Mouse (Mus musculus) ovary, postnatal 36 days (tissue): ENCODE measurements around the gene Rnf149.
"Not testable (repeated sequence)": the region's sequence is repeated elsewhere in the genome, so short reads cannot be mapped to it uniquely, and the experiment has no call there.

Source experiments
- DNase-seq: peaks from one replicate; pipeline ENCODE4 v3.0.0; 2022; ENCODE audit warnings: low spot score, mixed read lengths

Rnf149 gene

DNA sequence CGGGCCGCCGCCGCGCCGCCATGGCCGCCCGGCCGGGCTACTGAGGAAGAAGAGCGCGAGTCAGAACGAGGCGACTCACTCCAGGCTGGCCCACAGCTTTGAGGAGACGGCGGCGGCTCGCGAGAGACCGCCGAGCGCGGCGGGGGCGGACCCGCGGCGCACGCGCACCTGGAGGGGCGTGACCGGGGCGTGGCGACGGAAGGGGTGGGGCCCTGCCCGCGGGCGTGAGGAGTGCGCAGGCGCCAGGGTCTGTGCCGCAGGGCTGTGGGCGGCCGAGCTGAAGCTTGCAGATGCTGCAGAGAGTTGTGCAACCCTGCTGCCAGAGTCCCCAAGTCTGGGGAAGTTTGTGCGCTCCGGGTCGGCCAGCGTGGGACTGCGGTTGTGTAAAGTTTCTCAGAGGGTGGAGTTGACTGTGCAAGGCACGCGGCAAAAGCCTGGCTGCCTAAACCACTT, at the start of gene Rnf149:
Gene Rnf149 (minus strand): TSS at position 153 of the 453 bp plus-strand sequence.
- peak; percentile 99 for DNase-seq

DNA sequence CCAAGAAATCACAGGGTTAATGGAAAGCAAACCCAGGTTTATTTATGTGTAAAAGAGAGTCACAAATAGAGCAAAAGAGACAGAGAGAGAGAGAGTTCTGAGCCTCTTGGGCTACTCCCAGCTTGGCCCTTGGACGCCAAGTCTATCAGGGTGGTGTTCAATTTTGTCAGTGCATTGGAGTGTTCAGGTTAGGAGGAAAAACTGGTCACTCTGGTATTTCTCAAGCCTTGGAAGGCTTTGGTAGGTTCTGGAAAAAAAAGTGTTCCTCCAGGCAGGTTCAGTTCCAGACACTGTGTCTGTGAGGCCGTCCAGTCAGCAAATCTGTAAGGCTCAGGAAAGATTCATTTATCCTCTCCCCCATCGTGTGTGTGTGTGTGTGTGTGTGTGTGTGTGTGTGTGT, 48.3 kb upstream of the Rnf149 start:
- DNase-seq: no peak

DNA sequence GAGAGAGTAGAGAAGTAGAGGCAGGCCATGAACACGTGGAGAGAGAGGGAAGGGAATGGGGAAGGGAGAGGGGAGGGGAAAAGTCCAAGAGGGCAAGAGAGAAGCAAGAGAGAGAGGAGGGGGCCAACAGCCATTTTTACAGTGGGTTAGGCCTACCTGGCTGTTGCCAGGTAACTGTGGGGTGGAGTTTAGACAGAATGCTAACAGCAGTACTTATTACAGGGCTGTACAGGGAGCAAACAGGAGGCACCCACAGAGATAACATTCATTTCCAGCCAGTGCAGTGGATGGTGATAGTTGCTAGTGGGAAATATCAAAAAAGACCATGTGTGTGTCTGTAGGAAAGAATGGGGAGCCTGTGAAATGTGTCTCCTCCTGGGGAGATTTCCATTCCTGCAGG, 46.5 kb upstream of the Rnf149 start:
- no peak for DNase-seq

DNA sequence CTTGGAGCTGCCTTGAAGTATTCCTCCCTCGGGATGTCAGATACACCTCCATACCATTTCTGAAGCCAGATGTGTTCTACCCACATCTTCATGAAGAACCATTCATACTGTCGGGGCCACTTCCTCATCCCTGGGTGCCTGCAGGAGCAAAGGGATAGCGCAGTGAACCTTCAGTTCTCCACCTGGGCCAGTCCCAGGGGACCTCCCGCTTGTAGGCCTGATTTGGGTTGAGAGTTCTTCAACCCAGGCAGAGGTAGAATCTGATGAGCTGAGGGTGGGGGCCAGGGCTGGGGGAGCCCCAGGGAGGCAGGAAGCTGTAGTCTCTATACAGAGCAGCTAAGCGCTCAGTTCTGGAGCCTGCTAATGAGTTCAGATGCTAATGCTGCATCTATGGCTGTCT, 45.9 kb upstream of the Rnf149 start:
- no peak for DNase-seq

DNA sequence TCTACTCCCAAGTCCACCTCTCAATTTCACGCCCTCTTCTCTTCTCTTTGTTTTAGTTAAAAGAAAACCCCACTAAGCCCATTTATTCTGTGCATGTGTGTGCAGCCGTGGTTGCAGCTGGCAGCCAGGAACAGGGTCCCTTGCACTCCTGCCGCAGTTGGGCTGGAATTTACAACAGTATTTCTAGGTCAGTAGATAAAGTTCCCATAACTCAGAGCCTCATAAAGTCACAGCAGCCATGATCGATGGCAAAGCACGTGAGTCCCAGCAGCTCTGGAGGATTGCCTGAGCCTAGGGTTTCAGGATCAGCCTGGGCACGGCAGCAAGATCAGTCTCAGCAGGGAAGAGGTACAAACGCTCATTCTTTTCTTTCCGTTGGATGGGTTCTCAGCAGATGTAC, 41.3 kb upstream of the Rnf149 start:
- DNase-seq: no peak

DNA sequence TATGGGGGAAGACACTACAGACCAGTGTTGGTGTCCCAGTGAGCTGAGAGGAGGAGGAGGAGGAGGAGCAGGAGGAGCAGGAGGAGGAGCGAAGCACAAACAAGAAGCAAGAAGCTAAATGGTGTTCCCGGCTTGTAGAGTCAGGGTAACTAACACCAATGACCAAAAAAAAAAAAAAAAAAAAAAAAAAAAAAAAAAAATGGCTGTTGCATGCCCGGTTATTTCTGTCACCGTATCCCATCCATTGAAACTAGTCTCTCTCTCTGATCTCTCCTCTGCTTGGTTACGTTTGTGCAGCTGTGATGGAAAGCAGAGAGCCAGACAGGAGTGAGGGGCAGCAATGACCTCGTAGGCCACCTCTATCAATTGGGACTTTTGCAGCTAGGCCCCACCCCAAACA, 38.3 kb upstream of the Rnf149 start:
- DNase-seq: no peak

DNA sequence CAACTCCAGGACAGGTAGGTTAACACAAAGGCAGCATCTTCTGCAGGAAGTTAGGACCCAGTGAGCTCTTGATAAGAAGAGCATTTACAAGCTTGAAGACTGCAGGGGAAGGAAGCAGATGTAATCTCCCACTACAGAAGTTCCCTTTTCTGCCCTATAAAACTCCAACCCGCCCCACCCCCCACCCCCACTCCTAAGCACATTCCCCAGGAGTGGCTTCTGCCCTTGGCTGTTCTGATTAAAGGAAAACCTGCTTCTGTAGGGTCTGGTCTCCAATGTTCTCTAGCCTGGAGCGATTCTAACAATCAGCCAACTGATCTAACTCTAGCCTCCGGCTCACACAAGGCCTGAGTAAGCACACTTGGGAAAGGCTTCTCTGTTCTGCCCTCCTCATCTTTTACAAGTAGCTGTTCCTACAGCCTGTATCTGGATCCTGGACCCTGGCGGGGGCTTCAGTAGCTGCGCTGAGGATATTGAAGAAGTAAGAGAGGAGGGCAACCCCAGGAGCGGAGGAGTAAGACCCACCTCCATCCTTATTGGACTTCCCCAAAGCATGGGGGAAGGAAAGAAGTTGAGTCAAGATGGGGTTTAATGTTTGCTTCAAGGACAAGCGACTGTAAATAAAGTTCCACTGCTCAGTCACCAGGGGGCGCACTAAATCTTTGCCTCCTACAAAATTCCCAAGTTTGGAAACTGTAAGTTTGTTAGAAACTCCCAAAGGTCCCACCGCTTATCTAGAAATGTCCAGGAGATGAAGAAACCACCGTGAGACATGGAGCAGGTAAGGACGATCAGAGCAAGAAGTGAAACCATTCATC, 37.5 kb upstream of the Rnf149 start:
- DNase-seq: peak; percentile 33

DNA sequence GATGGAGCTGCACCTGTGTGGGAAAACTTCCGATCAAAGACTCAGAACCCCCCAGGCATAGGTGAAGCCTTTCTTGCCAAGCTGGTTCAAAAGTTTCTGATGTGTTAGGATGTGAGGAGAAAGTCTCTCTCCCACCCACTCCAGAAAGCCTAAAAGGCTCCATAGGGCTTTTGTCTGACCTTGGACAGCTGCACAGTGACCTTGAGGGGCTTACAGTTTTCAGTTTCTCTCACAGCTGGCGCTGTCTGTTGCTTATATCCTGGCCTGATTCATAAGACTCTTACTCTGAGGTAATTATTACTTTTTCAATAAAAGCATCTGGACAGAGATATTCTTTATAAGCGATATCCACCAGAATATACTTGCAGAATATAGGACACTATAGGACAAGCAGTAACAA, 35.9 kb upstream of the Rnf149 start:
- no peak for DNase-seq

DNA sequence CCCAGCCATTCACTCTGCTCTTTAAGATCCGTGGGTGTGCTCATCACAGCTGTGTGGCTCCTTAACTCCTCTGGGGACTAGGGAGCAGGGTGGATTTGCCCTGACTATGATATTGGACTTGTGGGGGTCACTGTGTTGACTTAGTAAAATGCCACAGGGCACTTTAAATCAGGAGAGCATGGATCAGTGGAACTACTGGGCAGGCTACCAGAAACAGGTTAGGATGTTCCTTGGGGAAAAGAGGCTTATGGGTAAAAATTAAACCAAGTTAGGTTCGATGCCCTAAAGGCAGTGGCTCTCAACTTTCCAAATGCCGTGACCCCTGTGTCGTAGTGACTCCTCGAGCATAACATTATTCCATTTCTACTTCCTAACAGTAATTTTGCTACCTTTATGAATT, 35.3 kb upstream of the Rnf149 start:
- DNase-seq: no peak

DNA sequence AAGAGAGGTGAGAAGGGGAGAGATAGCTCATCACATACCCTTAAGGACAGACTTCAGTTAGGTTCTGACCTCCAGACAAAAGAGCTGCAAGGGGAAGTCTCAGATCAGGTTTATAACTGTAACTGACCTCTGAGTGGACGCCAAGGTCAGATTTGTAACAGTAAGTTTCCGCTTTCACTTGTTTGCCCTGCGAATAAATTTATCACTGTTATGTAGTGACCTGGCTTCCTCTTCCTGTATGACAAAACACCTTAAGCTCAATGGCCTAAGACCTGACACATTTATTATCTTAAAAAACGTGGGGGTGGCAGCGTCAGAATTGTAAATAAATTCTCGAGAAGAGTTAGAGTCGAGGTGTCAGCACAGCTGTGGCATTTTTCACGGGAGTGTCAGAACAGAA, 31.3 kb upstream of the Rnf149 start:
- no peak for DNase-seq

DNA sequence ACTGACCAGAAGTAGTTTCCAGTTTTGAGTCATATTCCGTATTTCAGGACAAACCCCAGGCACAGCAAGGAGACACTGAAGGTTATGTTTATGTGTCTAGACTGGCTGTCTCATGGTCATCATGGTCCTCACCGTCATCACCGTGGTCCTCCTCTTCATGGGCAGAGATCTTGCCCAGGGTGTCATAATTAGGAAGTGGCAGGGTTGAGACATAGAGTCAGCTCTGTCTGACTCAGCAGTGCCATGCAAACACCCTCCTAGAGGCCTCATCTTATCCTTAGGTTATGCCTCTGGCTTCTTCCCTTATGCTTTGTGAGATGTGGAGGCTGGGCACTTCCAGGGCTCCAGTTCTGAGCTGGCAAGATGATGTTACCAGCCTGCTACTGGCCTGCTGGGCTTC, 25.3 kb upstream of the Rnf149 start:
- DNase-seq: no peak

DNA sequence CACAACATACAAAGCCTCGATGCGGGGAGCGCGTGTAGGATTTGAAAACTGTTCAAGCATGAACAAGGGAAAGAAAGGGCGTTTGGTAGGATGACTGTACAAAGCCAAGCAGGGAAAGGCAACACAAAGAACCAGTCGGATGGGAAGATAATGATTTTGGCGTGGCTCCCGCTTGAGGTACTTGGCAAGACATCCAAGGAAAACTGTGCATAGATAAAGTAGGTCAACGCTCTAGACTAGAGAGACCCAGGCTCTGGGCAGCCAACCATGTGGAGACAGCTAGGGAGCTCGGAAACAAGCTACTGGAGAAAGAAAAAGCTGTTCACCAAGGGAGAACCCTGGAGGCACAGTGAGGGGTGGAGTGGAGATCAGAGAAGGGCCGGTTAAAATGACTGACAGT, 21.5 kb upstream of the Rnf149 start:
- peak; percentile 51 for DNase-seq

DNA sequence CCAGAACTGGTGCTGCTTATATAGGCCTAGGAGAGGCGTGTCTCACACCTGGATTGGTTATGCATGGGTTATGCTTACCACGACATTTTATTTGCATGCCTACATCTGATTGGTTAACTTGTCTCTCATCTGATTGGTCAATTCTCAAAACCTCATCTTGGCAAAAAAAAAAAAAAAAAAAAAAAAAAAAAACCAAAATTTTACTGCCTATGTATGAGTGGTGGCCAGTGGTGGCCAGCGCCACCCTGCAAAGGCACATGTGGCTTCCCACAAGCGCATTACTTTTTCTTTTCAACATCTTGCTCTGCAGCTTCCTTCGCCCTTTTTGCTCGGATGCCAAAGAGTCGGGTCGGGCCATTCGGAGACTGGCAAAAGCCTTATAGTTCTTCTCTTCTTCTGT, 19.9 kb upstream of the Rnf149 start:
- not testable (repeated sequence) for DNase-seq

DNA sequence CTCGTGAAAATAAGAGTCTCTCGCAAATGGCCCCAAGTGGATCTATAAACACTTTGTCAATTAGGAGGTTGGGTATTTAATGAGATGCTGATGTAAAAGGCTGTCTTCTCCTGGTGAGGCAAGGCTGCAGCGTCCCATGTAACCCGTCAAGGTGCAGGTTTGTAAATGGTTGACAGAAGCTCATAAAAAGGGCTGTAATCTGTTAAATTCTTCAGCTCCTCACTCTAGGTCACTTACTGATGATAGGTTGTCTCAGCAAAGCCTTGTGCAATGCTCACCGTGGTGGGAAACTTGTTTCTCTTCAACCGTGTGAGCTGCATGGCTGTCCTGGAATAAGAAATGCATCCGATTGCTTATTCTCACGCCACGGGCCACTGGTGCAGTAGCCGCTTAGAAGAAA, 16.6 kb upstream of the Rnf149 start:
- no peak for DNase-seq

DNA sequence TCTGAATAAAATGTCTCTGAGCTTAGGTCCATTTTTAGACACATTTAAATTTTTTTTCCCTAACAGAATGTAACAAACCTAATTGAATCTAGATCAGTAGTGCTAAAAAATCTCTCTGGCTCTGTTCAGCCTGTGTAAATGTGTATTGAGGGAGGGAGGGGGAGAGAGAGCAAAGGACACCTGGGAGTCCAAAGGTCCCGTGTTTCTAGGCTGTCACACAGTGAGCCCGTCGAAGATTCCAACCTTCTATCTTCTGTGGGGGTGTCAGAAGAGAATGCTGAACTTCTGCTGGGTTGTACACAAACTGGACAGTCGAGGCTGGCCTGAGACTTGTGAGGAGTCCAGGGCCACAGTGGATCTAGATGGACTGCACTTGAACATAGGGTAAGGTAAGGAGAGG, 14.9 kb upstream of the Rnf149 start:
- DNase-seq: no peak

DNA sequence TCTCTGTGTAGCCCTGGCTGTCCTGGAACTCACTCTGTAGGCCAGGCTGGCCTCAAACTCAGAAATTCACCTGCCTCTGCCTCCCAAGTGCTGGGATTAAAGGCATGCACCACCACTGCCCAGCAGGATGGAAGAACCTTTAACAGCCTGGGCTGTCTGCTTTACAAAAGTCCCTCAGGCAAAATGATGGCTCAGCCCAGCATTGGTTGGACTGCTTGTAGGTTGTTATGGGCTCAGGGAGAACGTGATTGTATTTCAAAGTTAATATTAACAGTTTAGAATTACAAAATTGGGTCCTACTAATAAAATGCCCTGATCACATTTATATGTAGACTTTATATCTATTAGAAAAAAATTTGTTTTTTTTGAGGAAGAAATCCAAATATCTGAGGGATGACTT, 14.4 kb upstream of the Rnf149 start:
- DNase-seq: not testable (repeated sequence)

DNA sequence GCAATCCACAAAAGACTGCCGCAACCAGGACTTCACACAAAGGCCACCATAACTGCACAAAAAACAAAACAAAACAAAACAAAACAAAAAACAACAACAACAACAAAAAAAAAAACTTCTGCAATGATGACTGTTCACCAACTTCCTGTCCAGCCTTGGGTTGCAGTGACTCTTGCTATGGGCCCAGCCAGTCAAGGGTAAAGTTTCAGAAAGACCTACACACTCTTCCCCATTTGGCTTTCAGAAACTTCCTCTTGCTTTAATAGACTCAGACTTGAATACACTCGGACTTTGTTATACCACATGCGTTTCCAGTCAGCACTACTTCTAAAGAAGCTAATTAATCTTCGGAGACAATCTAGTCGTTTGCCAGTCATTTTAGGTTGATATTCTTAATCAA, 13.0 kb upstream of the Rnf149 start:
- no peak for DNase-seq

DNA sequence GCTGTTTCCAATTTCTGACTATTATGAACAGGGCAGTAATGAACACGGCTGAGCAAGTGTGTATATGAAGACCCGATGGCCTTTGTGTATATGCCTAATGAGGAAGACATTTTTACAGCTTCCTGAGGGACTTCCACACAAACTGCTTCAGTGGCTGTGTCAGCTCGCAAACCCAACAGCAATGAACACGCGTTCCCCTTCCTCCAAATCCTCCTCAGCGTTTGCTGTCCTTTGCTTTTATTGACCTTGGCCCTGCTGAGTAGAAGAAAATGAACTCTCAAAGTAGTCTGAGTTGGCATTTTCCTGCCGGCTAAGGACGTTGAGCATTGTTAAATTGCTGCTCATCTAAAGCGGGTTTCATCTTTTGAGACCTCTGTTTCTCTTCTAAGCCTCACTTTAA, 8.2 kb upstream of the Rnf149 start:
- DNase-seq: no peak

DNA sequence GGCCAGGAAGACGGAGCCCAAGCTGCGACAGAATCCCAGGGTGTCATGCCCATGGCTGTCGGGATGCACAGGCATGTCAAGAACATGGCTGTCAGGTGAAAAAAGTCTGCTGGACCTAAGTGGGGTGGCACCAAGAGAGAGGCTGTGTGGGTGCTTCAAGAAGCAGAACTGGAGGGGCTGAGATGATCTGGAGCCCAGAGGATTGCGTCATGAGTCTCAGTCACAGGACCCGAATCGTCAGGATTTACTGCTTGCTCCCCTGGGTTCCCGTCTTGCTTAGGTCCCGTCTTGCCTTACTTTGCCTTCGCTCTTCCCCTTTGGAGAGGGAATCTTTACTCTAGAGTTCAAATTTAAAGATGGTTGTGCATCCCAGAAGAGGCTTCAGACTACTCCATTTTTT, 6.0 kb upstream of the Rnf149 start:
- DNase-seq: no peak

DNA sequence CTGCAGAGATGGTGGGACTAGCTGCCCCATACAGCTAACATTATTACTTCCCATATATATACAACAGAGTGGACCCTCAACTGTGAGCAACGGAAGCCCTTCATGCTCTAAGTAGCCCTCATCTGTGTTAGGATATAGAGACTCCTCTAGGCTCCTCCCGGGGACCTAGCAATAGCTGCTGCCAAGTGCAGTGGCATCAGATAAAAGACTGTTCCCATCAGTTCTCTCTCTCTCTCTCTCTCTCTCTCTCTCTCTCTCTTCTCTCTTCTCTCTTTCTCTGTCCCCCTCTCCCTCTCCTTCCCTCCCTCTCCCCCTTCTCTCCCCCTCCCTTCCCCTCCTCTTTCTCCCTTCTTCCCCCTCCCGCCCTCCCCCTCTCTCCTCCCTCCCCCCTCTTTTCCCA, 4.0 kb upstream of the Rnf149 start:
- DNase-seq: no peak

DNA sequence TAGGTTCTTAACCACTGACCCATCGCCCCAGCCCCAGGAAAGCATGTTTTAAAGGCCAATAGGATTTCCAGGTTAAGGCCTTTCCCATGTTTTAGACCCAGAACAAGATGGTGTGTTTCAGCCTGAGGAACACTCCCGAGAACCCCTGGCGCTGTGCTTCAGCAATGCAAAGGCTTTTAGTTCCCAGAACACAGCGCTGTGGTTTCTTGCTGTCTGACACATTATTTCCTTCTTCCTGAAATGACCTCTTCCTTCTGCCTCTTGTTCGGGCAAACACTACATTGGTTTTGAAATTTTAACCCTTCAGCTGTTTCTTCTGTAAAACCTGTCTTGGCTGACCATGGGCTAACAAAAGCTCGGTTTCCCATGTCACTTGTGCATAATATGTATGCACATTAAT, 1.9 kb upstream of the Rnf149 start:
- no peak for DNase-seq

DNA sequence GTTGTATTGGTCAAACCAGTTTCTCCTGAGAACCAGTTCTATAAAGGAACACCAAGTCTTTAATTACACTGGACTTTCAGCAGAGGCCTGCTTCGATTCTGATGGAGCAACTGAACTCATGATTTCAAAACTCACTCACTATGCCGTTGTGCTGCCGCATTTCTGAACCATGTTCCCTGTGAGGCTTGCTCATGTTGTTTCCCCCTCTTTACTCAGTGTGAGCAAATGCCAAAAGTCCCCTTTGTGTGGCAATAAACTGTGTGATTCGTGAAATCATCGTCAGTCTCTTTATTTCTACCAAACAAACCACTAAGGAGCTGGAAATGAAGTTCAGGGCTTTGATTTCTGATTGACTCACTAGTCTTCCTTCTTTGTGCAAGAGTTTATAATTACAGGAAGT, 1.2 kb upstream of the Rnf149 start:
- DNase-seq: no peak

DNA sequence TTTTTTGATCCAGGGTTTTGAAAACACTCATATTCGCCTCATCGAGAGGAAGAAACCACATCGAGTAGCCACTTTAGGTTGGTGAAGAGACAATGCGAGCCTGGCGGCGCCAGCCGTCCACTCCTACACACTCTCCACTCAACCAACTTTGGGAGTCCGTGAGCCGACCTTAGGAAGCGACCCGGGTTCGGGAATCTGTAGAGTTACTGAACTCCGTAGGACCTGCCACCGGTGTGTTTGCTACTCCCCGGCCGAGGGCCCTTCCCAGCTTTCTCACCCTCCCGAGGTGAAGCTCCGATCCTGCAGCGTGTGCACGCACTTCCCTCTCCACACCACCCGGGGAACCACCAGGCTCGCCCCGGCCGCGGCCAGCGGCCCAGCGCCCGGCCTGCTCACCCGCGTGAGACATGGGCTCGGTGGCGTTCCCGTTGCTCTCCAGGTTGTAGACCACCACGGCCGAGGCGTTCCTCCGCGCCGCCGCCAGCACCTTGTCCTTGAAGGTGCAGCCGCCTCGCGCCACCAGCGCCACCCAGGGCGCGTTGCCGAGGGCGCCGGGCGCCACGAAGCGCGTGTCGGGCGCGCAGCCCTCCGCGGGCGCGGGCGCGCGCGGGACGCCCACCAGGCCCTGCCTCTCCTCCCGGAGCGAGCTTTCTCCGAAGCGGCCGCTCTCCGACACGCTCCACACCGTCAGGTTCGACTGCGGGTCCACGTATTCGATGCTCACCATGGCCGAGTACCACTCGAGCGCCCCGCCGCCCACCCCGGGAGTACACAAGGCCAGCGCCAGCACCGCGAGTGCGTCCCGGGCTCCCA, 568 bp downstream of the Rnf149 start:
- peak; percentile 68 for DNase-seq
